ENCODE assay signal across 27 mouse cellular contexts in the genomic region with DNA sequence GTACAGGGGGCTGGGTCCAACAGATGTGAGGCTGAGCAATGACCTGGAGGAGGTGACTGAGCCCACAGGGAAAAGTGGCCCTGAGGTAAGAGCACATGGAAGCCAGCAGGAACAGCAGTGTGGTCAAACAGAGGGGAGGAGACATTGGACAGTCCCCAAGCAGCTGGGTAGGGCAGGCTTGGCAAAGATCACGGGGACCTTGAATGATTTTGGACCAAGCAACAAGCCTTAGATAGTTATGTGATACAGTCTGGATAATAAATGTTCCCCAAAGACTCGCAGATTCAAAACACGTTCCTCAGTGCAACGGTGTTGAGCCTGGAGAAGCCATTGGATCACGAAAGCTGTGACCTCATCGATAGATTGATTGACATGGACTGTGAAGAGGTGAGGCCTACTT.
"Had no signal": no experiment of that assay in that cellular context is flagged by ENCODE, and none has a peak within 500 bp of the region (broad histone marks: within the 10 kb centered on the region; RNA-seq: fewer than 3 reads in every experiment).

No protein-coding gene starts in this region.

- H3K27ac ChIP-seq: gastrocnemius, adult 2 months; heart, embryonic 10.5 days; hindbrain, embryonic 10.5 days; hindbrain, embryonic 12.5 days; hindbrain, embryonic 14.5 days; intestine, embryonic 15.5 days; layer of hippocampus, adult 2 months; left cerebral cortex, adult 2 months; limb, embryonic 10.5 days; limb, embryonic 12.5 days; liver, embryonic 12.5 days; liver, embryonic 14.5 days had no signal

- H3K4me3 ChIP-seq: gastrocnemius, adult 2 months; heart, embryonic 10.5 days; heart, embryonic 12.5 days; hindbrain, embryonic 10.5 days; hindbrain, embryonic 12.5 days; intestine, embryonic 15.5 days; layer of hippocampus, adult 2 months; left cerebral cortex, adult 2 months; limb, embryonic 10.5 days; limb, embryonic 12.5 days; liver, embryonic 12.5 days had no signal

- H3K4me2 ChIP-seq: heart, embryonic 12.5 days; hindbrain, embryonic 12.5 days; hindbrain, embryonic 14.5 days; intestine, embryonic 15.5 days; limb, embryonic 12.5 days; liver, embryonic 12.5 days had no signal

- H3K9me3 ChIP-seq: heart, embryonic 10.5 days; heart, embryonic 12.5 days; hindbrain, embryonic 10.5 days; hindbrain, embryonic 12.5 days; intestine, embryonic 15.5 days; limb, embryonic 10.5 days; limb, embryonic 12.5 days; liver, embryonic 12.5 days had no signal

- ATAC-seq: hindbrain, embryonic 16.5 days; inflammation-experienced regulatory T-cells, adult 6 months; intestine, embryonic 15.5 days; intestine, postnatal 0 days; liver, embryonic 12.5 days had no signal

- H3K4me1 ChIP-seq: liver, embryonic 12.5 days had no signal

- DNase-seq: gastrocnemius, adult 2 months; gastrocnemius, postnatal 10 days; gastrocnemius, postnatal 25 days; heart, adult 18-20 months; heart, postnatal 10 days; heart, postnatal 4 days; kidney, adult 18-20 months; kidney, adult 8-10 months; kidney, postnatal 10 days; kidney, postnatal 25 days; kidney, postnatal 4 days; liver had no signal

- H3K9ac ChIP-seq: heart, embryonic 12.5 days; hindbrain, embryonic 12.5 days; hindbrain, embryonic 14.5 days; intestine, embryonic 15.5 days; limb, embryonic 12.5 days; liver, embryonic 12.5 days; liver, embryonic 14.5 days had no signal

- H3K27me3 ChIP-seq: hindbrain, embryonic 12.5 days; intestine, embryonic 15.5 days had no signal

- H3K36me3 ChIP-seq: heart, embryonic 10.5 days; heart, embryonic 12.5 days; hindbrain, embryonic 10.5 days; hindbrain, embryonic 12.5 days; intestine, embryonic 15.5 days; limb, embryonic 10.5 days; limb, embryonic 12.5 days; liver, embryonic 12.5 days had no signal
